ENCODE assay signal across 8 mouse cellular contexts in genomic region chr1:93685401-93686244, GRCm38 (mm10). TPM values are rescaled to one million over a fixed set of nuclear protein-coding genes. Genes with fewer than 3 reads are reported as not detected.
DNase-seq lines count a peak whose midpoint lies in the region; ATAC-seq and TF ChIP-seq lines count a peak whose summit lies in the region.

TSS of gene Bok (plus strand) at chr1:93685660.

- H3K9ac ChIP-seq in forebrain, embryonic 14.5 days (ENCODE audit: low read length), result peak within 1 kb of the TSS; percentile 75
- H3K9ac ChIP-seq in heart, postnatal 0 days (replicated peaks; ENCODE audit: low read depth, low read length), result peak within 1 kb of the TSS; percentile 62
- H3K9ac ChIP-seq in liver, postnatal 0 days (replicated peaks), result peak within 1 kb of the TSS; percentile 16

- TF ChIP-seq EP300 in heart, postnatal 0 days (IDR thresholded peaks at IDR 0.05; ENCODE audit: low read depth), result no peak
- no peak for TF ChIP-seq EP300 in liver, postnatal 0 days (IDR thresholded peaks at IDR 0.05; ENCODE audit: low read depth)

- H3K4me2 ChIP-seq in forebrain, embryonic 14.5 days (ENCODE audit: low read length), result peak within 1 kb of the TSS; percentile 71
- peak within 1 kb of the TSS; percentile 82 for H3K4me2 ChIP-seq in heart, postnatal 0 days (ENCODE audit: low read depth, low read length)
- peak within 1 kb of the TSS; percentile 81 for H3K4me2 ChIP-seq in liver, postnatal 0 days (ENCODE audit: low read depth, low read length)

- TF ChIP-seq POLR2A in olfactory bulb, adult 2 months (IDR thresholded peaks at IDR 0.05; ENCODE audit: insufficient read depth, low read depth, low read length), result no peak

- under 1% methylated on average over 74 of the region's 78 CpGs for WGBS in forebrain, embryonic 14.5 days
- under 1% methylated on average over 78 of the region's 78 CpGs for WGBS in heart, postnatal 0 days
- under 1% methylated on average over 70 of the region's 78 CpGs for WGBS in liver, postnatal 0 days (ENCODE audit: insufficient replicate concordance)
- under 1% methylated on average over 78 of the region's 78 CpGs for WGBS in olfactory bulb, adult 2 months

- H3K27ac ChIP-seq in brown adipose tissue, adult 24 weeks (replicated peaks; ENCODE audit: low read depth, low read length), result peak within 1 kb of the TSS; percentile 32; the same call in 1 of the 2 replicates
- peak within 1 kb of the TSS; percentile 65 for H3K27ac ChIP-seq in forebrain, embryonic 14.5 days (ENCODE audit: low read depth, low read length)
- peak within 1 kb of the TSS; percentile 32 for H3K27ac ChIP-seq in heart, postnatal 0 days (ENCODE audit: low read depth)
- peak within 1 kb of the TSS; percentile 29; the same call in 1 of the 2 replicates for H3K27ac ChIP-seq in liver, postnatal 0 days (ENCODE audit: low read depth)
- peak within 1 kb of the TSS; percentile 40 for H3K27ac ChIP-seq in olfactory bulb, adult 2 months (ENCODE audit: insufficient read depth, low read depth, low read length)

- H3K4me1 ChIP-seq in brown adipose tissue, adult 24 weeks (ENCODE audit: control insufficient read depth, insufficient read depth, insufficient read length, low read length), result peaks cover 21% of the 10 kb centered on the region
- H3K4me1 ChIP-seq in forebrain, embryonic 14.5 days (ENCODE audit: control insufficient read depth, insufficient read depth, low read length), result no peaks in the 10 kb centered on the region; the same call in 1 of the 2 replicates
- H3K4me1 ChIP-seq in heart, postnatal 0 days (ENCODE audit: control insufficient read depth, insufficient read depth), result peaks cover 12% of the 10 kb centered on the region; the same call in 1 of the 2 replicates
- peaks cover 15% of the 10 kb centered on the region; the same call in 1 of the 2 replicates for H3K4me1 ChIP-seq in liver, postnatal 0 days (ENCODE audit: insufficient read depth)
- H3K4me1 ChIP-seq in olfactory bulb, adult 2 months (ENCODE audit: control insufficient read depth, insufficient read depth, low read length), result peaks cover 24% of the 10 kb centered on the region

- H3K9me3 ChIP-seq in forebrain, embryonic 14.5 days (replicated peaks; ENCODE audit: control insufficient read depth, low read length), result no peaks in the 10 kb centered on the region
- H3K9me3 ChIP-seq in heart, postnatal 0 days (replicated peaks; ENCODE audit: control insufficient read depth, low read length), result no peaks in the 10 kb centered on the region
- H3K9me3 ChIP-seq in liver, postnatal 0 days (ENCODE audit: low read length), result no peaks in the 10 kb centered on the region

- peaks cover 11% of the 10 kb centered on the region; the same call in 1 of the 2 replicates for H3K36me3 ChIP-seq in forebrain, embryonic 14.5 days (ENCODE audit: control insufficient read depth, insufficient read depth, low read length)
- no peaks in the 10 kb centered on the region for H3K36me3 ChIP-seq in heart, postnatal 0 days (replicated peaks; ENCODE audit: control insufficient read depth, insufficient read depth, low read length)
- no peaks in the 10 kb centered on the region for H3K36me3 ChIP-seq in liver, postnatal 0 days (replicated peaks; ENCODE audit: insufficient read depth, low read length)

- H3K4me3 ChIP-seq in brown adipose tissue, adult 24 weeks (ENCODE audit: insufficient read depth, low read depth, low read length), result peak within 1 kb of the TSS; percentile 65
- peak within 1 kb of the TSS; percentile 60 for H3K4me3 ChIP-seq in forebrain, embryonic 14.5 days (ENCODE audit: low read depth, low read length)
- H3K4me3 ChIP-seq in heart, postnatal 0 days (ENCODE audit: low read depth, low read length), result peak within 1 kb of the TSS; percentile 56
- H3K4me3 ChIP-seq in liver, postnatal 0 days (ENCODE audit: low read depth, low read length), result peak within 1 kb of the TSS; percentile 54
- peak within 1 kb of the TSS; percentile 72 for H3K4me3 ChIP-seq in olfactory bulb, adult 2 months (ENCODE audit: insufficient read depth, low read depth, low read length)

- DNase-seq in MN1 (ENCODE audit: low spot score), result peak; percentile 94
- DNase-seq in forebrain, embryonic 14.5 days (ENCODE audit: low spot score), result peak; percentile 81
- DNase-seq in heart, postnatal 0 days (ENCODE audit: low spot score), result peak; percentile 77
- peak; percentile 93 to 95 for DNase-seq in kidney, postnatal 25 days
- DNase-seq in liver, postnatal 0 days, result peak; percentile 60
- DNase-seq in urinary bladder, postnatal 25 days (ENCODE audit: low spot score), result peak; percentile 70

- TF ChIP-seq CTCF in heart, postnatal 0 days (IDR thresholded peaks at IDR 0.05; ENCODE audit: low read depth), result no peak
- TF ChIP-seq CTCF in liver, postnatal 0 days (IDR thresholded peaks at IDR 0.05; ENCODE audit: low read depth), result no peak
- no peak for TF ChIP-seq CTCF in olfactory bulb, adult 2 months (IDR thresholded peaks at IDR 0.05; ENCODE audit: insufficient read depth, low read depth, low read length)

- peak; percentile 63 for ATAC-seq in forebrain, embryonic 14.5 days
- peak; percentile 72 for ATAC-seq in heart, postnatal 0 days (ENCODE audit: insufficient read depth, low read depth)
- peak; percentile 33 for ATAC-seq in liver, postnatal 0 days

- H3K27me3 ChIP-seq in forebrain, embryonic 14.5 days (replicated peaks; ENCODE audit: control insufficient read depth, insufficient read depth, low read length), result no peaks in the 10 kb centered on the region; the same call in 1 of the 2 replicates
- H3K27me3 ChIP-seq in heart, postnatal 0 days (ENCODE audit: control insufficient read depth, insufficient read depth, low read length), result no peaks in the 10 kb centered on the region
- H3K27me3 ChIP-seq in liver, postnatal 0 days (ENCODE audit: insufficient read depth, low read length), result peaks cover 33% of the 10 kb centered on the region

RNA-seq across cellular contexts. Expression of gene Bok, which starts in this region (rescaled TPM):
- 1.2 and 2.1 TPM in 2 replicates for polyA plus RNA-seq in brown adipose tissue, adult 24 weeks (2012; ENCODE audit: insufficient read depth, insufficient read length, missing spikeins)
- polyA plus RNA-seq in forebrain, embryonic 14.5 days (2014; fragmentation: Nextera tagmentation; extraction: Ambion mirVana), result 83.3 and 87.6 TPM in 2 replicates
- 50.8 and 61.5 TPM in 2 replicates for total RNA-seq in heart, postnatal 0 days (2014; rRNA removed; ENCODE audit: low replicate concordance)
- polyA plus RNA-seq in heart, postnatal 0 days (2015; fragmentation: Nextera tagmentation; extraction: Ambion mirVana), result 25.6 and 27.6 TPM in 2 replicates
- 6.8 and 7.2 TPM in 2 replicates for polyA plus RNA-seq in liver, postnatal 0 days (2015; fragmentation: Nextera tagmentation; extraction: Ambion mirVana)
- not detected in 2 replicates for polyA plus RNA-seq in olfactory bulb, adult 2 months (2012; ENCODE audit: insufficient read depth, insufficient read length, low replicate concordance, missing spikeins)

Comparison
In these comparisons a context has a peak if more than half of its experiments do, and no peak if none do; other contexts are left out.
1. Peak in every context shown above with its lines: DNase-seq, ATAC-seq, H3K4me3 ChIP-seq and H3K27ac ChIP-seq.
2. H3K9ac ChIP-seq: peak in every context shown above with its lines; median percentile 75 in forebrain, embryonic 14.5 days; 62 in heart, postnatal 0 days; 16 in liver, postnatal 0 days.